In genomic region chr17:50292661-50293171, GRCm38 (mm10) we compare ENCODE assay signal across 8 mouse cellular contexts. TPM values are rescaled to one million over a fixed set of nuclear protein-coding genes. Genes with fewer than 3 reads are reported as not detected.
A peak's percentile ranks its signal among the peaks of the same experiment; 100 is the strongest.
DNase-seq lines count a peak whose midpoint lies in the region; ATAC-seq and TF ChIP-seq lines count a peak whose summit lies in the region.

No protein-coding gene starts in this region.

- H3K27me3 ChIP-seq in forebrain, embryonic 10.5 days (ENCODE audit: poor library complexity, severe bottlenecking): no peaks in the 10 kb centered on the region
- H3K27me3 ChIP-seq in heart, embryonic 14.5 days (ENCODE audit: control insufficient read depth, insufficient read depth, low read length): no peaks in the 10 kb centered on the region
- no peaks in the 10 kb centered on the region for H3K27me3 ChIP-seq in kidney, postnatal 0 days (ENCODE audit: insufficient read depth, low read length)
- no peaks in the 10 kb centered on the region for H3K27me3 ChIP-seq in midbrain, postnatal 0 days (ENCODE audit: insufficient read depth, low read length)

- DNase-seq in A20 (ENCODE audit: low read depth, low spot score): peak; percentile 89
- DNase-seq in c-Kit-positive CD71-positive TER-119-negative erythroid progenitor cells, embryonic 14.5 days (ENCODE audit: low read depth): peak; percentile 73
- DNase-seq in forebrain, embryonic 10.5 days (ENCODE audit: extremely low spot score, low spot score): peak; percentile 90
- peak; percentile 95 for DNase-seq in kidney, postnatal 0 days (ENCODE audit: low spot score)
- peak; percentile 93 for DNase-seq in liver
- peak; percentile 92 for DNase-seq in midbrain, postnatal 0 days (ENCODE audit: low spot score)
- DNase-seq in spleen, postnatal 10 days (ENCODE audit: low spot score in 2 of 2): peak; percentile 85 to 94

- 5% methylated on average over 57 of the region's 57 CpGs for WGBS in forebrain, embryonic 10.5 days
- WGBS in heart, embryonic 14.5 days: 5% methylated on average over 57 of the region's 57 CpGs
- 5% methylated on average over 57 of the region's 57 CpGs for WGBS in kidney, postnatal 0 days
- WGBS in midbrain, postnatal 0 days: 7% methylated on average over 35 of the region's 57 CpGs

- peaks cover 12% of the 10 kb centered on the region for H3K4me1 ChIP-seq in forebrain, embryonic 10.5 days
- H3K4me1 ChIP-seq in heart, embryonic 14.5 days (ENCODE audit: control insufficient read depth in 2 of 2, insufficient read depth in 2 of 2, low read length in 2 of 2): no peaks in the 10 kb centered on the region
- no peaks in the 10 kb centered on the region for H3K4me1 ChIP-seq in kidney, postnatal 0 days (replicated peaks; ENCODE audit: insufficient read depth, low read length)
- no peaks in the 10 kb centered on the region for H3K4me1 ChIP-seq in midbrain, postnatal 0 days (ENCODE audit: insufficient read depth, low read length)

- H3K27ac ChIP-seq in forebrain, embryonic 10.5 days: peak overlapping the region; percentile 88
- H3K27ac ChIP-seq in heart, embryonic 14.5 days (replicated peaks in 1 of 2; ENCODE audit: control insufficient read depth in 1 of 2, insufficient read depth in 1 of 2, low read depth in 2 of 2, low read length in 2 of 2): peak overlapping the region in 1 of 2 experiments; percentile 62; a peak in 2 of 4 replicates
- peak overlapping the region; percentile 50; the same call in 1 of the 2 replicates for H3K27ac ChIP-seq in kidney, postnatal 0 days
- H3K27ac ChIP-seq in midbrain, postnatal 0 days (ENCODE audit: low read depth, low read length): peak overlapping the region; percentile 59; the same call in 1 of the 2 replicates

- peak overlapping the region; percentile 73 for H3K9ac ChIP-seq in heart, embryonic 14.5 days (ENCODE audit: low read length)
- H3K9ac ChIP-seq in kidney, postnatal 0 days (ENCODE audit: low read depth, low read length): peak overlapping the region; percentile 67
- H3K9ac ChIP-seq in midbrain, postnatal 0 days (replicated peaks; ENCODE audit: low read length, poor library complexity, severe bottlenecking): peak overlapping the region; percentile 70

- H3K9me3 ChIP-seq in forebrain, embryonic 10.5 days: peaks cover 20% of the 10 kb centered on the region
- peaks cover 14% of the 10 kb centered on the region for H3K9me3 ChIP-seq in heart, embryonic 14.5 days (ENCODE audit: control insufficient read depth, low read length)
- H3K9me3 ChIP-seq in kidney, postnatal 0 days (replicated peaks; ENCODE audit: low read length): peaks cover 3% of the 10 kb centered on the region; the same call in 1 of the 2 replicates
- H3K9me3 ChIP-seq in midbrain, postnatal 0 days (ENCODE audit: low read length): peaks cover 4% of the 10 kb centered on the region; the same call in 1 of the 2 replicates

- peak; percentile 96 for ATAC-seq in heart, embryonic 14.5 days (ENCODE audit: insufficient number of reproducible peaks, insufficient read depth, low FRiP score, low read depth)
- ATAC-seq in kidney, postnatal 0 days (replicated peaks; ENCODE audit: low FRiP score, low read depth): peak; percentile 95
- peak; percentile 95 for ATAC-seq in midbrain, postnatal 0 days (ENCODE audit: low FRiP score)

- H3K4me2 ChIP-seq in heart, embryonic 14.5 days (ENCODE audit: low read length): peak overlapping the region; percentile 69
- H3K4me2 ChIP-seq in kidney, postnatal 0 days (ENCODE audit: low read length): peak overlapping the region; percentile 63
- peak overlapping the region; percentile 58 for H3K4me2 ChIP-seq in midbrain, postnatal 0 days (ENCODE audit: low read depth, low read length, poor library complexity, severe bottlenecking)

- peaks cover 6% of the 10 kb centered on the region; the same call in 1 of the 2 replicates for H3K36me3 ChIP-seq in forebrain, embryonic 10.5 days (replicated peaks)
- no peaks in the 10 kb centered on the region for H3K36me3 ChIP-seq in heart, embryonic 14.5 days (ENCODE audit: control insufficient read depth, insufficient read depth, low read length)
- H3K36me3 ChIP-seq in kidney, postnatal 0 days (ENCODE audit: insufficient read depth, low read length): no peaks in the 10 kb centered on the region
- no peaks in the 10 kb centered on the region for H3K36me3 ChIP-seq in midbrain, postnatal 0 days (ENCODE audit: insufficient read depth, low read length)

- peak; percentile 51 for TF ChIP-seq CTCF in kidney, postnatal 0 days (IDR thresholded peaks at IDR 0.05; ENCODE audit: low read depth)
- peak; percentile 57 for TF ChIP-seq CTCF in midbrain, postnatal 0 days (IDR thresholded peaks at IDR 0.05)

- peak overlapping the region; percentile 55 for H3K4me3 ChIP-seq in forebrain, embryonic 10.5 days
- H3K4me3 ChIP-seq in heart, embryonic 14.5 days (ENCODE audit: control insufficient read depth in 1 of 2, insufficient read depth in 1 of 2, low read depth in 1 of 2, low read length in 2 of 2): peak overlapping the region; percentile 40 to 44
- H3K4me3 ChIP-seq in kidney, postnatal 0 days (replicated peaks; ENCODE audit: low read depth, low read length): peak overlapping the region; percentile 38
- H3K4me3 ChIP-seq in midbrain, postnatal 0 days (ENCODE audit: low read depth, low read length): peak overlapping the region; percentile 44

RNA-seq across cellular contexts. Expression of gene Dazl, which starts 0.7 kb away (rescaled TPM):
- polyA plus RNA-seq in forebrain, embryonic 10.5 days (2016; fragmentation: Nextera tagmentation; extraction: Ambion mirVana): 0.23 TPM in 1 of 2 replicates, not detected in the other
- 0.09 and 0.58 TPM in 2 replicates for polyA plus RNA-seq in heart, embryonic 14.5 days (2014; fragmentation: Nextera tagmentation; extraction: Ambion mirVana)
- not detected in 2 replicates for polyA plus RNA-seq in kidney, postnatal 0 days (2015; fragmentation: Nextera tagmentation; extraction: Ambion mirVana)
- total RNA-seq in midbrain, postnatal 0 days (2014; rRNA removed): 0.14 and 0.22 TPM in 2 replicates
- polyA plus RNA-seq in midbrain, postnatal 0 days (2015; fragmentation: Nextera tagmentation; extraction: Ambion mirVana): 0.98 and 1.2 TPM in 2 replicates
